Mouse (Mus musculus) G1E (cell line): ENCODE results near the gene Olfr465-ps1. TPM values are rescaled to one million over a fixed set of nuclear protein-coding genes. Genes with fewer than 3 reads are reported as not detected.

Experiments used
- ATAC-seq: 2 replicates; pipeline ENCODE4 v1.8.0; 2016; ENCODE audit warnings: mild to moderate bottlenecking; ENCODE audit not compliant: insufficient number of reproducible peaks, poor library complexity, low FRiP score, severe bottlenecking; ENCODE audit errors: extremely low read depth
- DNase-seq: peaks from one replicate; pipeline ENCODE4 v3.0.0; 2012; ENCODE audit warnings: low spot score
- H3K27me3 ChIP-seq: 2 replicates; pipeline ENCODE4 v1.6.1; 2012; ENCODE audit warnings: mild to moderate bottlenecking, low read length, inconsistent platforms; ENCODE audit not compliant: insufficient read depth
- H3K36me3 ChIP-seq: replicated peaks from 2 replicates; pipeline ENCODE3; 2012; ENCODE audit warnings: mild to moderate bottlenecking, inconsistent platforms
- H3K4me1 ChIP-seq: 2 replicates; pipeline ENCODE4 v1.6.1; 2012; ENCODE audit warnings: low read depth, low read length, inconsistent platforms, mixed read lengths; ENCODE audit not compliant: insufficient read depth
- H3K4me3 ChIP-seq: 2 replicates; pipeline ENCODE4 v1.5.1; 2012; ENCODE audit warnings: low read depth, mild to moderate bottlenecking, inconsistent platforms, low read length, moderate library complexity, mixed read lengths
- H3K9me3 ChIP-seq: replicated peaks from 2 replicates; pipeline ENCODE4 v1.6.1; 2012; ENCODE audit warnings: inconsistent platforms
- CTCF ChIP-seq: IDR thresholded peaks from 2 replicates; pipeline ENCODE4 v1.5.1; 2012; ENCODE audit warnings: low read depth, low read length, inconsistent platforms, mixed read lengths
- GATA1 ChIP-seq: IDR thresholded peaks from 2 replicates; pipeline ENCODE4 v1.6.1; 2012; ENCODE audit warnings: borderline replicate concordance, low read length, inconsistent platforms, mixed read lengths
- GATA2 ChIP-seq: IDR thresholded peaks from 2 replicates; pipeline ENCODE4 v1.6.1; 2012; ENCODE audit warnings: low read depth, low read length, inconsistent platforms, borderline replicate concordance
- POLR2AphosphoS5 ChIP-seq: IDR thresholded peaks from 2 replicates; pipeline ENCODE4 v1.6.1; 2012; ENCODE audit warnings: low read depth, low read length, inconsistent platforms; ENCODE audit not compliant: insufficient replicate concordance
- TAL1 ChIP-seq: conservative IDR thresholded peaks from 2 replicates; pipeline ENCODE4 v1.6.1; 2012; ENCODE audit warnings: low read depth, low read length, inconsistent platforms, mixed read lengths
- polyA plus RNA-seq: library from polyadenylated mRNA; stranded (reverse); fragments of >175 nt; gene quantifications from 2 replicates; pipeline ENCODE4 v1.2.3, GENCODE M21; 2012
- total RNA-seq, 2 experiments: library from RNA; stranded (forward) in 1 of 2; stranded (reverse) in 1 of 2; fragments of 200-1000 nt in 1 of 2; fragments of >200 nt in 1 of 2; fragmentation: Nextera tagmentation in 1 of 2; gene quantifications; 2 replicates each; pipeline ENCODE4 v1.2.3; 2014 to 2017

Olfr465-ps1 gene
- total and polyA plus RNA-seq, 3 experiments, result 0.11 TPM; not detected in 2

DNA sequence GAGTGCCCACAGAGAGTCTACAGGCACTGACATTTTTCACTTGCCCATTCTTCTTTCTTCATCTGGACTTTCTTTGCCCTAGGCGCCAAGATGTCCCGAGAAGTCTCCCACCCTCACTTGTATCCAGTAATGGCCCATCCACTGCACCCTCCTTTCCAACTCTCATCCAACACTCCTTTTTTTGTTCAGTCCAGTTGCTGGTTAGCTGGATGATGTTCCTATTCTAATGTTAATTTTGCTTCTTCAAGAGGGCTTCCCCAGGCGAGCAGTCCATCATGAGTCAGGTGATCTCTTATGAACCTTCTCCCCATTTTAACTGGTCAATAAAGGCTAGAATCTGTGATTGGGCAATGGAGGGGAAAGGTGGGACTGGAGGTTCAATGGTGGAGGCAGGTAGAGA, 36.2 kb downstream of the Olfr465-ps1 start:
- Histone ChIP-seq H3K27me3 (no peaks in the 10 kb centered on the region; the same call in 1 of the 2 replicates), H3K4me1 (no peaks in the 10 kb centered on the region), H3K4me3 (no peak overlapping the region), H3K36me3 (no peaks in the 10 kb centered on the region), H3K9me3 (peaks cover 6% of the 10 kb centered on the region; the same call in 1 of the 2 replicates)
- TF ChIP-seq TAL1 (no peak), CTCF (no peak), POLR2AphosphoS5 (no peak), GATA2 (no peak), GATA1 (no peak)
- ATAC-seq, result no peak
- no peak for DNase-seq

DNA sequence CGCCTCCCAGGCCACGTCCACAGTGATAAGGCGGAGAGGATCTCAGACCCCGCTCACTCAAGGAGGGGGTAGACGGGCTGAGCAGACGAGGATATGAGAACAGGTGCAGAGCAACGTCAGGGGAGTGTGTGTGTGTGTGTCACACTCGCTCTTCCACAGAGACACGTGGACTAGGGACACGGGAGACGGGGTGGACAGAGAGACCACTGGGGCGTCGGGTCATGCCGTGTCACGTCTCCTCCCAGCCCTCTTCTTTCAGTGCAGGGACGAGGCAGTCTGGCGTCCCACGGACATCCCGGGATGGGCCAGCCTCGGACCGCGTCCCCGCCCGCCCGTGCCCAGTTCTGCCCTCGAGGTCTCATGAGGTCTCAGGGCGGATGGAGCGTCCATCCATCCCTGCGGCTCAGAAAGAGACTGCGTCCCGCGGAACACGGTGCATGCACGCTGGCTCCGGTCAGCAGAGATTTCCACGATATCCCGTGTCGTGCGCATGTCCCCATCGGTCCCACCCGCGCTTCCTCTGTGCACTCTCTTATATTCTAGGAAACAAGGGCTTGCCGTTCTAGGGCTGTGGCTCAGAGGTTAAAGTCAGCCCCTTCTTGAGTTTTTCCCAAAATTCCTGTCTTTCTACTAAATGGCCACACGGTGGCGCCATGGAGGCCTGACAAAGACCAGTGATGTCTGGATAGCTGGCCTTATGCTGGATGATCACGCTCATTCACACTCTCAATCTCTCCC, 38.0 kb downstream of the Olfr465-ps1 start:
- peak; percentile 20 for DNase-seq
- no peak overlapping the region for H3K4me3 ChIP-seq

GRCm38 (mm10) chr13:65176472-65177091, 38.7 kb downstream of the Olfr465-ps1 start:
- H3K9me3 ChIP-seq, result peaks cover 6% of the 10 kb centered on the region; the same call in 1 of the 2 replicates
- H3K27me3 ChIP-seq, result no peaks in the 10 kb centered on the region; the same call in 1 of the 2 replicates
- no peaks in the 10 kb centered on the region for H3K36me3 ChIP-seq
- DNase-seq (no peak), ATAC-seq (no peak)
- no peak overlapping the region for H3K4me3 ChIP-seq
- H3K4me1 ChIP-seq, result no peaks in the 10 kb centered on the region
- no peak for TF ChIP-seq POLR2AphosphoS5

More for the DNA sequence above, 38.0 kb downstream of the Olfr465-ps1 start:
- H3K36me3 ChIP-seq, result no peaks in the 10 kb centered on the region
- ATAC-seq, result peak; percentile 41
- peaks cover 6% of the 10 kb centered on the region; the same call in 1 of the 2 replicates for H3K9me3 ChIP-seq
- H3K27me3 ChIP-seq, result no peaks in the 10 kb centered on the region; the same call in 1 of the 2 replicates
- TF ChIP-seq CTCF (peak; percentile 51; the same call in 1 of the 2 replicates), TAL1 (no peak)
- no peaks in the 10 kb centered on the region for H3K4me1 ChIP-seq

Other genes with a start within 250 kb of the Olfr465-ps1 start
- gene Cntnap3, start 234.1 kb upstream of the Olfr465-ps1 start, total RNA-seq (2014; fragmentation: Nextera tagmentation), result not detected in 2 replicates
- 0.05 TPM in 1 of 2 replicates, not detected in the other for gene Cntnap3, start 234.1 kb upstream of the Olfr465-ps1 start, total RNA-seq (2017)
- not detected in 2 replicates for gene Cntnap3, start 234.1 kb upstream of the Olfr465-ps1 start, polyA plus RNA-seq
- gene Spata31, start 220.7 kb upstream of the Olfr465-ps1 start, total RNA-seq (2014; fragmentation: Nextera tagmentation), result not detected in 2 replicates
- 0.06 and 0.16 TPM in 2 replicates for gene Spata31, start 220.7 kb upstream of the Olfr465-ps1 start, total RNA-seq (2017)
- not detected in 2 replicates for gene Spata31, start 220.7 kb upstream of the Olfr465-ps1 start, polyA plus RNA-seq
- gene Spata31d1c, start 105.0 kb upstream of the Olfr465-ps1 start, total RNA-seq (2014; fragmentation: Nextera tagmentation), result not detected in 2 replicates
- gene Spata31d1c, start 105.0 kb upstream of the Olfr465-ps1 start, total RNA-seq (2017), result 0.06 and 0.27 TPM in 2 replicates
- not detected in 2 replicates for gene Spata31d1c, start 105.0 kb upstream of the Olfr465-ps1 start, polyA plus RNA-seq
- not detected in 2 replicates for gene Prss47, start 85.3 kb upstream of the Olfr465-ps1 start, total RNA-seq (2014; fragmentation: Nextera tagmentation)
- 0.17 TPM in 1 of 2 replicates, not detected in the other for gene Prss47, start 85.3 kb upstream of the Olfr465-ps1 start, total RNA-seq (2017)
- gene Prss47, start 85.3 kb upstream of the Olfr465-ps1 start, polyA plus RNA-seq, result not detected in 2 replicates
- 91.6 and 103 TPM in 2 replicates for gene Mfsd14b, start 25.1 kb upstream of the Olfr465-ps1 start, total RNA-seq (2014; fragmentation: Nextera tagmentation)
- 67.1 and 74.7 TPM in 2 replicates for gene Mfsd14b, start 25.1 kb upstream of the Olfr465-ps1 start, total RNA-seq (2017)
- 21.0 and 23.0 TPM in 2 replicates for gene Mfsd14b, start 25.1 kb upstream of the Olfr465-ps1 start, polyA plus RNA-seq
- not detected in 2 replicates for gene Olfr466, start 12.2 kb downstream of the Olfr465-ps1 start, total RNA-seq (2014; fragmentation: Nextera tagmentation)
- gene Olfr466, start 12.2 kb downstream of the Olfr465-ps1 start, total RNA-seq (2017), result 0.11 and 0.12 TPM in 2 replicates
- gene Olfr466, start 12.2 kb downstream of the Olfr465-ps1 start, polyA plus RNA-seq, result not detected in 2 replicates
- gene Nlrp4f, start 67.9 kb downstream of the Olfr465-ps1 start, total RNA-seq (2014; fragmentation: Nextera tagmentation), result not detected in 2 replicates
- 0.05 and 0.17 TPM in 2 replicates for gene Nlrp4f, start 67.9 kb downstream of the Olfr465-ps1 start, total RNA-seq (2017)
- not detected in 2 replicates for gene Nlrp4f, start 67.9 kb downstream of the Olfr465-ps1 start, polyA plus RNA-seq
- gene Gm10775, start 121.5 kb downstream of the Olfr465-ps1 start, total RNA-seq (2014; fragmentation: Nextera tagmentation), result not detected in 2 replicates
- 0.11 TPM in 1 of 2 replicates, not detected in the other for gene Gm10775, start 121.5 kb downstream of the Olfr465-ps1 start, total RNA-seq (2017)
- gene Gm10775, start 121.5 kb downstream of the Olfr465-ps1 start, polyA plus RNA-seq, result 0.04 and 0.12 TPM in 2 replicates
- 71.3 and 76.9 TPM in 2 replicates for gene Zfp369, start 140.7 kb downstream of the Olfr465-ps1 start, total RNA-seq (2014; fragmentation: Nextera tagmentation)
- 33.9 and 42.4 TPM in 2 replicates for gene Zfp369, start 140.7 kb downstream of the Olfr465-ps1 start, total RNA-seq (2017)
- 4.3 and 4.6 TPM in 2 replicates for gene Zfp369, start 140.7 kb downstream of the Olfr465-ps1 start, polyA plus RNA-seq